Mouse (Mus musculus) lung, embryonic 15.5 days (tissue): ENCODE data around the gene Abtb2. TPM values are rescaled to one million over a fixed set of nuclear protein-coding genes. Genes with fewer than 3 reads are reported as not detected.

Source experiments
- ATAC-seq: fragments of 200-750 bp; cut with Nextera tagmentation; 2 replicates; pipeline ENCODE4 v1.8.0; 2017; ENCODE audit warnings: moderate number of reproducible peaks, borderline replicate concordance; ENCODE audit not compliant: low FRiP score, low TSS enrichment; ENCODE audit errors: extremely low read depth
- H3K27ac ChIP-seq: fragments of 300-500 bp; sonication (generic); 2 replicates; pipeline ENCODE4 v1.5.1; 2015; ENCODE audit warnings: moderate library complexity, mild to moderate bottlenecking, inconsistent platforms
- H3K27me3 ChIP-seq: fragments of 300-500 bp; sonication (generic); 2 replicates; pipeline ENCODE4 v1.6.1; 2015; ENCODE audit warnings: inconsistent platforms
- H3K36me3 ChIP-seq: fragments of 300-500 bp; sonication (generic); 2 replicates; pipeline ENCODE4 v1.6.1; 2015; ENCODE audit warnings: inconsistent platforms
- H3K4me1 ChIP-seq: fragments of 300-500 bp; sonication (generic); 2 replicates; pipeline ENCODE4 v1.6.1; 2015; ENCODE audit warnings: inconsistent platforms
- H3K4me2 ChIP-seq: fragments of 300-500 bp; sonication (generic); 2 replicates; pipeline ENCODE4 v1.6.1; 2015; ENCODE audit warnings: inconsistent platforms, mild to moderate bottlenecking, moderate library complexity
- H3K4me3 ChIP-seq: fragments of 300-500 bp; sonication (generic); 2 replicates; pipeline ENCODE4 v1.5.1; 2015; ENCODE audit warnings: mild to moderate bottlenecking, inconsistent platforms
- H3K9ac ChIP-seq: fragments of 300-500 bp; sonication (generic); 2 replicates; pipeline ENCODE4 v1.6.1; 2015; ENCODE audit warnings: inconsistent platforms
- H3K9me3 ChIP-seq: fragments of 300-500 bp; sonication (generic); 2 replicates; pipeline ENCODE4 v1.6.1; 2016; ENCODE audit warnings: inconsistent platforms
- WGBS: fragments of 180-500 bp; shearing (Covaris S2); methylation state at CpG from one replicate; pipeline ENCODE4 v1.1.7; 2015; 5-methylcytosine and 5-hydroxymethylcytosine counted together
- polyA plus RNA-seq: library from polyadenylated mRNA; unstranded; fragments of >200 nt; fragmentation: Nextera tagmentation; extraction: Ambion mirVana; gene quantifications from 2 replicates; pipeline ENCODE4 v1.2.1, GENCODE M21; 2015

The Abtb2 gene
- polyA plus RNA-seq, 1 experiment from 2014 or later: 8.5 TPM

DNA sequence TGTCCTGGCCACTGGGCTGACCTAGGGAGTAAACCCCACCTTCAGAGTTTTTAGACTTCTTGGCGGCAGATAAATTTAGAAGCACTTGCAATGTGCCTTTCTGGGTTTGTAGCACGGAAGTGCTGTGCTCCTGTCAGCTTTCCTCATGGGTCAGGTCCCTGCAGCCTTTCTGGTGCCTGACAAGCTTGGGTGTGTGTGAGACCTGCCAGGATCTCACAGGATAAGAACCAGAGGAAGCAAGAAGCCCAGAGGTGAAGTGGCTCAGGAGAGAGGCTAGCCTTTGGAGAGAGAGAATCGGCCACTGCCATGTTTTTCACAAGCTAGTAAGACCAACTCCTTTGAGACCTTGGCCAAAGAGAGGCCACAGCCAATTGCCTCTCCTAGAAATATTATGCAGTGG is 37.1 kb downstream of the Abtb2 start:
- Histone ChIP-seq H3K27ac (no peak overlapping the region), H3K36me3 (no peaks in the 10 kb centered on the region), H3K9me3 (no peaks in the 10 kb centered on the region), H3K27me3 (no peaks in the 10 kb centered on the region), H3K4me3 (no peak overlapping the region), H3K4me1 (peaks cover 43% of the 10 kb centered on the region), H3K4me2 (no peak overlapping the region), H3K9ac (no peak overlapping the region)
- 49% methylated on average over 3 of the region's 3 CpGs for WGBS
- no peak for ATAC-seq

DNA sequence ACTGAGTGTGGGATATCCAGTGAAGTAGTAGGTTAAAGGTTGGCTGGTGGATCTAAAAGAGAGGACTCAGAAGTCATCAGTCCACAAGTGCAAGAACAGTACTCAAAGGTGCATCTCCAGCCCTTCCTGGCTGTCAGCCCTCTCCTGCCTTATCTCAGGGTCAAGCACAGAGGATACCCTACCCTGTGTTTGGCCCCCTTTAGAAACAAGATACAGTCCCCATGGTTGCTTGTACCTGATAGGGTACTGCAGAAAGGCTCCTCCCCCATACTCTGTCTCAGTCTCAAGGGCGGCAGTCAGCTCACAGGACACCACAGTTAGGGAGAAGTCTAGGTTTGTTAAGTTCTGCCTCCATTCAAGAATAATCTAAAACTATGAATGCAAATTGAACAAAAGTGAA is 37.8 kb downstream of the Abtb2 start:
- Histone ChIP-seq H3K4me1 (peaks cover 45% of the 10 kb centered on the region), H3K9me3 (no peaks in the 10 kb centered on the region), H3K4me2 (no peak overlapping the region), H3K9ac (no peak overlapping the region), H3K27ac (no peak overlapping the region), H3K27me3 (no peaks in the 10 kb centered on the region), H3K36me3 (no peaks in the 10 kb centered on the region), H3K4me3 (no peak overlapping the region)
- ATAC-seq: no peak
- 19% methylated on average over 1 of the region's 1 CpGs for WGBS

DNA sequence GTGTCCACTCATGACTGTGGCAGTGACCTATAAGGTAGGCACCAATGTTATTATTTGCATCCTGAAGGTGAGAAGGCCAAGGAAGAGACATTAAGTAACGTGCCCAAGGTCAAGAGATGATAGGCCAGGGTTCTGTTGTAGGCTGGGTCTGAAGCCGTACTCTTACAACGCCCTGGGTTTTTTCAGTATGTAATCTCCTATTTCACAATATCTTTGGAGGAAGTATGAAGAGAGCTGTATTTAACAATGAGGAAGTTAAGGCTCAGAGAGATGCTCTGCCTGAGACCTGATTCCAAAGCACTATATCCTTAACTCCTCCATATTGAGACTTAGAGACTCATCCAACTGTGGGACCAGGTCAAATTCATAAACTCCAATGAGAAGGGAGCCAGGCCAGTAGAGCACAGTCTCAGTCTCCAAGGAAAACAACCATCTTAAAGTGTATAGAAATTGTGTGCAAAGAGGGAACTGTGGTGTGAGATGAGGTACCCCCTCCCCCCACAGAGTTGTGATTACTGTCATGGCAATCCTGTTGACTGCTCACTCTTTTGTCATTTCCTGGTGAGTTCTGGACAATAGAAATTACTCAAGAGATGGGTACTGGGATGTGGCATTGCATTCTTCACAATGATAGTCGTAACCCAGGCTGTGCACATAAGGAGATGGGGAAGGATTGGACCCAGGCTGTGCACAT is 39.8 kb downstream of the Abtb2 start:
- WGBS: 84% methylated on average over 4 of the region's 4 CpGs
- ATAC-seq: no peak
- peaks cover 34% of the 10 kb centered on the region; the same call in 1 of the 2 replicates for H3K4me1 ChIP-seq

DNA sequence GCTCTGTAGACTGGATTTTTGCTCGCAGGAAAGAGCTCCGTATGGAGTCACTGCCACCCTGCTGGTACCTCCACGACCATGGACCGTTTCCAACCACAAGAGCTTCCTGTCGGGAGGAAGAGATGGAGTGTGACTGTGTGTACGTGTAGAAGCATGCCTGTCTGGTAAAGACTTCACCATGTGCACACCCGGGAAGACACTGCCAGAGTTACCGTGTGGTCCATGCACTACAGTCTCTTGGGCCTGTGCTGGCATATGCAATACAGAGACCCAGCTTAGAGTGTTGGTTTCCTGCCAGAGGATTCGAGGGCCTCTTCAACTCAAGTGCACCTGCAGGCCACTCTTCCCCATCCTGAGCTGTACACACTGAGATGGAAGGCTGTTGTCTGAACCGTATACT is 41.8 kb downstream of the Abtb2 start:
- Histone ChIP-seq H3K4me1 (peaks cover 27% of the 10 kb centered on the region; the same call in 1 of the 2 replicates), H3K4me3 (no peak overlapping the region), H3K36me3 (no peaks in the 10 kb centered on the region), H3K27me3 (no peaks in the 10 kb centered on the region), H3K4me2 (no peak overlapping the region), H3K9ac (no peak overlapping the region), H3K27ac (peak overlapping the region; percentile 42), H3K9me3 (no peaks in the 10 kb centered on the region)
- 57% methylated on average over 10 of the region's 10 CpGs for WGBS
- ATAC-seq: peak; percentile 79

More for the DNA sequence above, 39.8 kb downstream of the Abtb2 start:
- Histone ChIP-seq H3K36me3 (no peaks in the 10 kb centered on the region), H3K9ac (no peak overlapping the region), H3K4me3 (no peak overlapping the region), H3K27ac (no peak overlapping the region), H3K27me3 (no peaks in the 10 kb centered on the region), H3K9me3 (no peaks in the 10 kb centered on the region), H3K4me2 (no peak overlapping the region)

DNA sequence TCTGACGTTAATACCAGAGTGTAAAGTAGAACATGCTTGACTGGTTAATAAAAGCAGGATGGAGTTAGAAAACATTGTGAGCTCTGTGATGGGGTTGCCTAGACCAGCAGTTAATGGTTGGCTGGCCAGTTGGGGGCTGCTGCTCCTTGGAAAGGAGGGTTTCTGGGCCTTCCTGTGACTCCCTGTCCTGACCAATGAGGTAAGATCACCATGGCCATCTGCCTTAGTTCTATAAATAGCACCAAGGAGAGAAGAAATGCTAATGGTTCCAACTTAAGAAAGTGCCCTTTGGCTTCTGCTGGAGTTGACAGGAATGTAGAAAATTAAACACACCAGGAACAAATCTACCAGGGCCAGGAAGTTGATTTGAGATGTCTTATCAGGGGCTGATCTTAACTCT is 42.8 kb downstream of the Abtb2 start:
- no peaks in the 10 kb centered on the region for H3K9me3 ChIP-seq
- H3K4me3 ChIP-seq: no peak overlapping the region
- peak overlapping the region; percentile 39; the same call in 1 of the 2 replicates for H3K27ac ChIP-seq
- ATAC-seq: no peak
- no peak overlapping the region for H3K9ac ChIP-seq
- H3K36me3 ChIP-seq: no peaks in the 10 kb centered on the region
- WGBS: 42% methylated on average over 1 of the region's 1 CpGs
- H3K27me3 ChIP-seq: no peaks in the 10 kb centered on the region
- no peak overlapping the region for H3K4me2 ChIP-seq
- H3K4me1 ChIP-seq: peaks cover 23% of the 10 kb centered on the region; the same call in 1 of the 2 replicates

DNA sequence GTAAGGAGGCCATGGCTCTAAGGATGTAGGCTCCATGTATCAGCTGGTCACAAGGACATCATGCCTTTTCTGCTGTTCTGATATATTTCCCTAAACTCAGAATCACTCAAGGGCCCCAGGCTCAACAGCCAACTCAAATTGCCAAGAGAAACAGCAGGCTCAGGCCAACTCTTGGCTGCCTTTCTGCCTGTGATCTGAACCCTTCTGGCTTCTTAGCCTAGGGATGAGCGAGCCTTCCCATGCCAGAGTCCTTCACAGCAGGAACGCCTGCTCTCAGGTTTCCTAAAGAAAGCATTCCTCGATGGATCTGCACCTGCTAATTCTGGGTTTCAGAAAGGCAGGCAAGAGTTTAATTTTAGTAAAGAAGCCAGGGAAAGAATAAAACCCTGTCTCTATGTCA is 43.4 kb downstream of the Abtb2 start:
- Histone ChIP-seq H3K27me3 (no peaks in the 10 kb centered on the region), H3K9me3 (no peaks in the 10 kb centered on the region), H3K4me1 (peaks cover 23% of the 10 kb centered on the region; the same call in 1 of the 2 replicates), H3K4me3 (no peak overlapping the region), H3K4me2 (no peak overlapping the region), H3K27ac (peak overlapping the region; percentile 39; the same call in 1 of the 2 replicates), H3K9ac (no peak overlapping the region), H3K36me3 (no peaks in the 10 kb centered on the region)
- ATAC-seq: no peak
- 38% methylated on average over 3 of the region's 3 CpGs for WGBS

DNA sequence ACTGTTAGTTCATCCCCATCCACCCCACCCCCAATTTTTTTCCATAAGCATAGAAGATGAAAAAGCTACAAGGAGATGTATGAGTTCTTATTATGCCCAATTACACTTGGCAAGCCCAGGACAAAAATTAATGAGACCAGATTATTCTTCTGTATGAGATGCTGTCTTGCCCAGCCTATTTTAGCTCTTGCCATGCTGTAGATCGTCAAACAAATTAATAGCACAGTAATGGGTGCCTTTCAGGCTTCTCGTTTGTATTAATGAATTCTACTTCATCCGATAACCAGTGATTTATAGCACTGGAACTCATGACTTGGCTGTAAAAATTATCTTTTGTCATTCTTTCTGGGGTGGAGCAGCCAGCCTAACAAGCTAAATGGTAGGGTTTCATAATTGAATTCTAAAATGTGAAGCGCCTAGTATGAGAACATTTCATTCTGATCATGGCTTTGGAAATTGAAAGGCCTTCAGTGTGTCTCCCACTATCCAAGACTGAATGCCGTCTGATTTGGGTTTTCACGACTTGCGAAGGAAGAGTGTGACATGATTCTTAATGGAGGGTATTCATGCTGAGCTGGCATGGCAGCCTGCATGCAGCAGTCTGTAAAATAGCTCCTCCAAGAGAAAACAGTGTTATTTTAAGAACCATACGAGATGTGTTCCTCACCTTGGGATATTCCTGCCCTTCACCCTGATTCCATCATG is 44.9 kb downstream of the Abtb2 start:
- WGBS: 85% methylated on average over 8 of the region's 8 CpGs
- no peaks in the 10 kb centered on the region for H3K27me3 ChIP-seq
- no peaks in the 10 kb centered on the region for H3K9me3 ChIP-seq
- H3K36me3 ChIP-seq: no peaks in the 10 kb centered on the region
- no peak for ATAC-seq
- H3K4me1 ChIP-seq: peaks cover 23% of the 10 kb centered on the region; the same call in 1 of the 2 replicates
- no peak overlapping the region for H3K27ac ChIP-seq
- H3K4me3 ChIP-seq: no peak overlapping the region
- no peak overlapping the region for H3K4me2 ChIP-seq
- H3K9ac ChIP-seq: no peak overlapping the region

DNA sequence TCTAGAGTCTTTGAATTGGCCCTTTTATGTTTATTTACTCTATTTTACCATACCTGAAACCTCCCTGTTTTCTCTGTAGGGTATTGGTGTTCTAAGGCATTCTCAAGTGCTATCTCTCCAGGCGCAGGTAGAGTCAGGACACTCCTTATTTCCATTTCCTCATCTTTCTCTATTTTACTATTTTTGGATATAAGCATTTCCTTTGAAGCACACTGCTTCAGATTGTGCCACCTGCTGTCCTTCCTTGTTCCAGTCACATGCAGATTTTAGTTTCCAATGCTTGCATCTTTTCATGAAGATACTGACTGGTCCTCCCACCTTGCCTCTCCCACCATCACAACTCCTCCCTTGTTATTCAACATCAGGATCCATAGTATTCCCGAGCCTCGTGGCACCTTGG is 47.8 kb downstream of the Abtb2 start:
- no peaks in the 10 kb centered on the region for H3K27me3 ChIP-seq
- 63% methylated on average over 3 of the region's 3 CpGs for WGBS
- H3K4me3 ChIP-seq: no peak overlapping the region
- H3K9me3 ChIP-seq: no peaks in the 10 kb centered on the region
- ATAC-seq: no peak
- no peak overlapping the region for H3K4me2 ChIP-seq
- peaks cover 8% of the 10 kb centered on the region; the same call in 1 of the 2 replicates for H3K4me1 ChIP-seq
- H3K36me3 ChIP-seq: no peaks in the 10 kb centered on the region
- H3K9ac ChIP-seq: no peak overlapping the region
- no peak overlapping the region for H3K27ac ChIP-seq

DNA sequence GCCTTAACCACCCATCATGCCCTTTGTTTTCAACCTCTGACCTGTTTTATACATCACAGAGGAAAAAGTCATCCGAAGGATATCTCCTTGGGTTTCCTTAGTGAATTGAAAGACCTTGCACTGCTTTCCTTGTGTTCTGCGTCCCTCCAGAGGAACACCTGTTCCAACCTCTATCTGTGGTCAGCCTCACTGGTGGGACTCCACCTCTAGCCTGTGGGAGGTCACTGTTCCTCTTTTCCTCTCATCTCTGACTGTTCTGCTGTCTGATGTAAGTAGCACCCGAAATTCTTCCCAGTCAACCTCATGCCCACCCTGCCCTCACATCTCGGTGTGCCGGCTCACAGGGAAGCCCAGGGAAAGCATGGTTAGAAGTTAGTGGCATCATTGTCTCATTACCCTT is 48.9 kb downstream of the Abtb2 start:
- ATAC-seq: no peak
- Histone ChIP-seq H3K9me3 (no peaks in the 10 kb centered on the region), H3K4me1 (no peaks in the 10 kb centered on the region), H3K4me2 (no peak overlapping the region), H3K9ac (no peak overlapping the region), H3K36me3 (no peaks in the 10 kb centered on the region), H3K27ac (no peak overlapping the region), H3K4me3 (no peak overlapping the region), H3K27me3 (no peaks in the 10 kb centered on the region)
- WGBS: 86% methylated on average over 5 of the region's 5 CpGs

DNA sequence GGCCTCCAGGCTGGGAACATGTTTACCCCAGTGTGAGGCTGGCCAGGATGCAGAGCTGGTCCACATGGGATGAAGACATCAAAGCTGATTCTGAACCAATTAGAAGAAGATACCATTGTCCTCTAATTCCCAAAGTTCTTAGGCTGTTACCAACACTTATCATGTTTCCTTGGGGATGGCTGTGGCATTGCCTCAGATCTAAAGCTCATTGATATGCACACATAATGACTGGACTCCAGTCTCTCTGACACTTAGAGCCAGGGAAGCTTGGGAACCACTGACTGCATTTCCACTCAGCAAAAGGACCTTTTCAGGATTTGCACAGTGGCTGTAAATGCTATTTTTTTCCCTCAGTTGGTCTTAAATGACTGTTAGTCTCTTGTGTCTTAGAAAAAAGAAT is 52.3 kb downstream of the Abtb2 start:
- Histone ChIP-seq H3K4me3 (no peak overlapping the region), H3K36me3 (no peaks in the 10 kb centered on the region), H3K27ac (no peak overlapping the region), H3K27me3 (no peaks in the 10 kb centered on the region), H3K4me1 (no peaks in the 10 kb centered on the region), H3K9ac (no peak overlapping the region), H3K9me3 (no peaks in the 10 kb centered on the region), H3K4me2 (no peak overlapping the region)
- ATAC-seq: no peak

DNA sequence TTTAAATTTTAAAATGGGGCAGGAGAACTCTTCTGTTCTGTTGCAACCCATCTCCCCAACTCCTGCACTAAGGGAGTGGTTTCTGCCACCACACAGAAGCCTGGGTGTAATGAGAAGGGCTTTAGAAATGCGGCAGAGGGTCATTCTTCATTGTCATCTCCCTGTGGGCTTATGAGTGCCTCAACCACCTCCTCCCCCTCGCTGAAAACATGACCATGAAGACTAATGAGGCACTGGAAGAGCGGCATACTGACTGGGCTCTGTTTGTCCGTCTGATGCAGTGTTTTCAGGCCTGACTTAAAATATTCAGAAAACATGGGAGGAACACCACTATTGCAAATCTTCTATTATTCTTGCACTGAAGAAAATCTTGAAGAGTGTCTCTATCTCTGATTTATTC is 56.8 kb downstream of the Abtb2 start:
- no peaks in the 10 kb centered on the region for H3K27me3 ChIP-seq
- WGBS: 50% methylated on average over 4 of the region's 4 CpGs
- no peak overlapping the region for H3K27ac ChIP-seq
- H3K4me1 ChIP-seq: peaks cover 12% of the 10 kb centered on the region; the same call in 1 of the 2 replicates
- H3K9ac ChIP-seq: no peak overlapping the region
- no peak for ATAC-seq
- no peaks in the 10 kb centered on the region for H3K9me3 ChIP-seq
- no peaks in the 10 kb centered on the region for H3K36me3 ChIP-seq
- no peak overlapping the region for H3K4me2 ChIP-seq
- H3K4me3 ChIP-seq: no peak overlapping the region

DNA sequence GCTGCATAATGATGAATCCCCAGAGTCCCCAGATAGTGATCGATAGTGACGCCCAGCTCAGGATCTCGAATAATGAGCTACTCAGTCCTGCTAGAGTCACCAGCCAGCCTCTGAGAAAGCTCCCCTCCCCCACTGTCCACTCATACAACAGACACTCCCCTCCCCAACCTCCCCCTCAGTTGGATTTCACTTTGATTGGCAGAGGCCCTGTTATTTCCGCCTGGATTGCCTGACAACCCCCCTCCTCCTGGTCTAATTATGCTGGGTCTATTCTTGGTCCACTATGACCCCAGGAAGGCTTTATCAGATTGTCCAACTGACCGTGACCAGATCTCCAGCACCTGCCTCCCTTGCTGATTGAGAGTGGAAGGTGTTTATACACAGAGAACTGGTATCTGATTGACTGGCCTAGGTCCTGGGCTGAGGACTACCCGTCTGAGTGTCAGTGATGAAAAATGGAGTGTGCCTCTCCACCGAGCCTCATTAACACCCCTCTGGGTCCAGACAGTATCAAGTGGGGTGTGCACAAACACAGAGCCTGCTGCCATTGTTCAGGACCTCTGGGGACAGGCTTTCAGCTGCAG is 59.3 kb downstream of the Abtb2 start:
- peaks cover 12% of the 10 kb centered on the region; the same call in 1 of the 2 replicates for H3K4me1 ChIP-seq
- H3K9ac ChIP-seq: no peak overlapping the region
- ATAC-seq: no peak
- no peaks in the 10 kb centered on the region for H3K36me3 ChIP-seq
- no peaks in the 10 kb centered on the region for H3K9me3 ChIP-seq
- 16% methylated on average over 7 of the region's 7 CpGs for WGBS
- no peak overlapping the region for H3K27ac ChIP-seq
- H3K27me3 ChIP-seq: no peaks in the 10 kb centered on the region
- no peak overlapping the region for H3K4me2 ChIP-seq
- H3K4me3 ChIP-seq: no peak overlapping the region
